Mouse (Mus musculus): ENCODE measurements around the gene Hist1h1t.
"Not testable (repeated sequence)": the region's sequence is repeated elsewhere in the genome, so short reads cannot be mapped to it uniquely, and the experiment has no call there.

Gene Hist1h1t

DNA sequence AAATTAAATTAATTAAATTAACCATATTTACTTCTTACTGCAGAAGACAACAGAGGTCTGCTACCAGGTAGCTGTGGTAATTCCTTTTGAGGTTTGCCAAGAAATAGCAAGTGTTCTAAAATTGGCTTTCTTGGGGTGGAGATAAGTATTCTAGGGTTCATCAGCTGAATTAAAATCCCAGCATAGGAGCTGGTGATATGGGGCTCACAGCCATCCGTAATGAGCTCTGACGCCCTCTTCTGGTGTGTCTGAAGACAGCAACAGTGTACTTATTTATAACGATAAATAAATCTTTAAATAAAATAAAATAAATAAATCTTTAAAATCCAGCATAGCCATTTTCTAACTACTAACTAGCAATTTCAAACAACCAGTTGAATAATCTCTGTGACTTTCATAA, 4.2 kb downstream of the Hist1h1t start:
- DNase-seq (ENCODE audit: low read depth, low spot score): no peak

DNA sequence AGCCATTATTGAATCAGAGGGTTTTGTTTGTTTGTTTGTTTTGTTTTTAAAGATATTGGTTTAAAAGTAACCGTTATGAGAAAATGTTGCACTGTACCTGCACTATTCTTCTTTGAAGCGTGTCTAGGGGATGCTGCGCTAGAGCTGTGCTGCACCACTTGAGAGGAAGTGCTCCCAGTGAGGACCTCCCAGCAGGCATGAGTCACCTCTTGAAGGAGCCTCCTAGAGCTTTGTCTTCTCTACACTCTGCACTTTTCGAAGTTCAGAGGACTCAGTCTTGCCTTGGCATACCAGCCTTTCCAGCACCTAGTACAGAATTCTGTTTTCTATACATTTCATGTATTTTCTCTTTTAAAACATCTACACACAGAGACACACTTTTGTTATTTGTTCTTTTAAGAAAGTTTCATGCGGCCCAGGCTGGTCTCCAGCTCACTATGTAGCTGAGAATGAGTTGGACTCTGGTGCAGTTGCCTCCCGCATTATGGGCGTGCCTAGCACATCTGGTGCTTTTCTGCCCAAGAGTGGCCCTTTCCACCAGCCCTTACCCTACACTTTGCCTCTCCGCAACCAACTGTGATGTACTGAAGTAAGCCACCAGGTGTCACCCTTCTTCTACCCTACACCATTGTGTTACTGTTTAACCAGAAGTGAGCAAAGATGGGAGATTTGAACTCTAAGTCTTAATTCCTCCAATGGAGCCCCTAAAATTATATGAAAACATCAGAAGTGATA, 5.3 kb downstream of the Hist1h1t start:
- DNase-seq (ENCODE audit: low read depth, low spot score): peak; percentile 89

DNA sequence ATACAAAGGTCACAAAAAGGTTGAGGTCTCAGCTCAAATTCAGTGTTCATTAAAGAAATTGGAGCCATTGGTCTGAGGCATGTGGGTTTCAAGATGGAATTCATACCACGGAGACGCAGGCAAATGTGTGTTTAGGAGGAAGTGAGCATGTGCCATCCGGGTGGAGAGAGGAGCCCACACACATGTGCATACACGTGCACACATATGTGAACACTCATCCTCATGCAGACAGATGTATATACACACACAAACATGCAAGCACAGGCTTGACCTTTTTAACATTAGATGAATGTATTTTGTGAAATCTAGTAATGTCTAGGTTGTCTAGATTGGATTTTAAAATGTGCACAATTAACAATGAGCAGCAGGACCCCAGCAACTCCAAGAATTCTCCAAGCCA, 6.6 kb downstream of the Hist1h1t start:
- no peak for DNase-seq (ENCODE audit: low read depth, low spot score)

DNA sequence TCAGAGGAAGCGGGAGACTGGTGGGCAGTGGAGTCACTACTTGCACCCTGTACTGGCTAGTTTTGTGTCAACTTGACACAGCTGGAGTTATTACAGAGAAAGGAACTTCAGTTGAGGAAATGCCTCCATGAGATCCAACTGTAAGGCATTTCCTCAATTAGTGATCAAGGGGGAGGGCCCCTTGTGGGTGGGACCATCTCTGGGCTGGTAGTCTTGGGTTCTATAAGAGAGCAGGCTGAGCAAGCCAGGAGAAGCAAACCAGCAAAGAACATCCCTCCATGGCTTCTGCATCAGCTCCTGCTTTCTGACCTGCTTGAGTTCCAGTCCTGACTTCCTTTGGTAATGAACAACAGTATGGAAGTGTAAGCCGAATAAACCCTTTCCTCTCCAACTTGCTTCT, 7.2 kb downstream of the Hist1h1t start:
- not testable (repeated sequence) for DNase-seq (ENCODE audit: low read depth, low spot score)

DNA sequence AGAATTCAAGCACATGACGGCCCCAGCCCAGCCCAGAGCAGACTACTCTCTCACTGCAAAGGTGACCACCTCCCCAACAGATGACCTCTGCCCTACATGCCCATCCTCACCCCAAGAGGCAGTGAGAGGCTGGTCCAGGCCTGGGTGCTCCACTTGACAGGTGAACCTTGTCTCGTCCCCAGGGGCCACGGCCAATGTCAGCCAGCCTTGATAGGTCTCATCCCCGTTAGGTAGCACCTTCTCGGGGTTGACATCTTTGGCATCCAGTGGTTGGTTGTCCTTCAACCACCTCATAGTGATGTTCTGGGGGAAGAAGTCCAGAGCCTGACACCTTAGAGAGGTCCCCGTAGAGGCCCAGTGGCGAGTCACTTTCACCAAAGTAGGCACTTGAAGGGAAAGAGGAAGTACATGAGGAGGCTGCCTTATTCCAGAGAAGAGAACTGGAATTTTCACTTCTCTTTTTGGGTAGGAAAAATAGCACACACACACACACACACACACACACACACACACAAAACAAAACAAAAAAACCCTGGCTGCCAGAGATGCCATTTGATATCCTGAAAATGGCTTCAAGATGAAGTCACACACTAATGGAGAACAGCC, 10.2 kb downstream of the Hist1h1t start:
- no peak for DNase-seq (ENCODE audit: low read depth, low spot score)

DNA sequence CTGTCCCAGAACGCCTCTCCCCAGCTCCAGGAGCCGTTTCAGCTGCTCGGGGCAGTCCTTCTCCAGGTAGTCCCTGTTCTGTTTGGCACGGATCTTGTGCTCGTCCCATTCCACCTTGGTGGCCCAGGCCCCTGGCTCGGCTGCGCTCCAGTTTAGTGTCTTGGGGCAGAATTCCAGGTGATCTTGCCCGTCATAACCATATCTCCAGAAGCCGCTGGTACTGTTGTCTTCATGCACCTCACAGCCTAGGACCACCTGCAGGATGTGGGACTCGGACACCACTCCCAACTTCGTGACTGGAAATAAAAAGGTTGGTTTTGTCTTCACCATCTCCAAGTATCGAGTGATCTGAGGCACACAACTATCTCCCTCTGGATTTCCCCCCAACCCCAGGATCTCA, 11.2 kb downstream of the Hist1h1t start:
- DNase-seq (ENCODE audit: low read depth, low spot score): no peak

DNA sequence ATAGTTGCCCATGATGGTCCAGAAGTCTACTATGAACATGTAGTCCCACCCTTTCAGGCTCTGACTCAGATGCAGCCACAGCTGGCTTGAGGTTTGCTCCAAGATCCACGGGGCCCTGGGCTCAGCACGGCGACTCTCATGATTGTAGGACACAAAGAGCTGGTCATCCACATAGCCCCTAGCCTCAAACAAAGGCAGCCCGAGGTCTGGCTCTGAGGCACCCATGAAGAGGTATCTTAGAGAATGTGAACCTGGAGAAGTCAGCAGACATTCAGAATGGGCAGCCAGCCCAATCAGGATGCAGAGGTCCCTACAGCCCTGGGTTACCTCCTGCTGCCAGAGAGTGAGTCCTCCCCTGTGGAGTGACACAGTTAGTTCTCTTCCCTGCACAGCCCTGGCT, 12.4 kb downstream of the Hist1h1t start:
- no peak for DNase-seq (ENCODE audit: low read depth, low spot score)

DNA sequence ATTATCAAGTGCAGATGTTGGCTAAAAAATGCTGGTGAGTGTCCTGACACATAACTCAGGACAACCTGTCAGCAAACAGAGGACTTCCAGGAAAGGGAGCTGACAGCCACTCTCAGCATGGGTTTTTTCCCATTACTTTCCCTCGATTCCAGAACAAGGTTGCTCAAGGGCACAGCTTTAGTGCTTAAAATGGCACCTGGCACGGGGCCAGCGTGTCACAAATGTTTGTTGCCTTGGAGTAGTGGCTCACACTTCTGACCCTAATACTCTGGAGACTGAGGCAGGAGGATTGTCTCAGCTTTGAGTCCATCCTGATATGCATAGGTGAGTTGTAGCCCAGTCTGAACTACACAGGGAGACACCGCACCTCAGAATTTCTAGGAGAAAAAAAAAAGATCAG, 13.0 kb downstream of the Hist1h1t start:
- no peak for DNase-seq (ENCODE audit: low read depth, low spot score)

DNA sequence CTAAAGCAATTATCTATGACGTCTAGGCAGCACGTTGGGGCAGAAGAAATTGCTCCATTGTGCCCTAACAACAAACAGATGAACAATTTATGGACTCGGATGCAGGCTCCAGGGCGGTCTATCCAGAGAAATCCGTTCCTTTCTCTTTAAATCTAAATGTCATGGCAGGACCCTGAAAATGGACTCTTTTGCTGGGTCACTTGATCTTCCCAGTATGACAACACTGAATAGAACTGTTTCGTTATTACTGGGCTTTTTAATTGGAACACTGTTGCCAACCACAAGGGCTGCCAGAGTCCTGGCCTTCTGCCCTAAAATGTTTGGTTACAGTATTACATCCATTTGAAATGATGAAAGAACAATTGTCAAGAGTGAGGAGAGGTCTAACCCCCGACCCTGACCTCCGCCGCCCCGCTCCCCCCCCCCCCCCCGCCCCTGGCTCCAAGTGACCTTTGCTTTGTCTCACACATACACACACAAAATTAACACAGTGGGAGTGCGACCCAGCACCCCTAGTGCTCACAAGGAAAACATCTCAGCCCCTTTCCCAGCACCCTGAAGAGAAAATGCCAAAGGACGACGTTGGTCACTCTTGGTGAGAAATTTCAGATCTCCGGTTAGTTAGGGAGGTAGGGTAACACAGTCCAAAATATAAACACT, 14.2 kb downstream of the Hist1h1t start:
- DNase-seq (ENCODE audit: low read depth, low spot score): no peak

DNA sequence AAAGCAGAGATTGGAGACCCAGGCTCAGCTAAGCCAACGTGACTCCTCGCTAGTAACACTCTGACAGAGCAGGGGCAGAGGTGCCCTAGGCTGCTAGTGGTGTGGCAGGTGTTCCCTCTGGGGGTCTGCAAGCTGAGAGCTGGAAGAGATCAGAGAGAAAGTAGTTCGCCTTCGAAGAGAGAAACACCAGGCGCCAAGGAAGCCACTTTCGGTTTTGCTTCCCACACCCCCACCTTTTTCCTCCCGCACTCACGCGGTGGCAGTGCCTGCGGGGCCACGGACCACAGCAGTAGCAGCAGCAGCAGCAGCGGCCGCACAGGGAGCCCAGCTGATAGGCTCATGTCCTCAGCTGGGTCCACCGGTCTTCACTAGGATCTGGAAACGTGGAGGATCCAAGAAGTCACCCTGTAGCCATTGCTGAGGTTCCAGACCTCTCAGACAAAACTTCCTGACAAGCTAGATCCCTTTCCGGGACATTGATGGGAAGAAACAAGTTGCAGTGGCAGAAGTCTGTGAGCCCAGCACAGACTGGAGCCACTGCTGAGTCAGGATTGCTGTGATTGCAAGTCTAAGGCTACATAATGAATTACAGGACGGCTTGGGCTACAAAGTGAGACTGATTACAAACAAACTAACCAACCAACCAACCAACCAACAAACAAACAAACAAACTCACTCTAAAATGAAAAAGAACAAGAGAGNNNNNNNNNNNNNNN, 14.9 kb downstream of the Hist1h1t start, which contains the start of gene Hfe:
TSS of gene Hfe (minus strand) at position 481 of the 716 bp plus-strand sequence.
- DNase-seq (ENCODE audit: low read depth, low spot score): peak; percentile 37

DNA sequence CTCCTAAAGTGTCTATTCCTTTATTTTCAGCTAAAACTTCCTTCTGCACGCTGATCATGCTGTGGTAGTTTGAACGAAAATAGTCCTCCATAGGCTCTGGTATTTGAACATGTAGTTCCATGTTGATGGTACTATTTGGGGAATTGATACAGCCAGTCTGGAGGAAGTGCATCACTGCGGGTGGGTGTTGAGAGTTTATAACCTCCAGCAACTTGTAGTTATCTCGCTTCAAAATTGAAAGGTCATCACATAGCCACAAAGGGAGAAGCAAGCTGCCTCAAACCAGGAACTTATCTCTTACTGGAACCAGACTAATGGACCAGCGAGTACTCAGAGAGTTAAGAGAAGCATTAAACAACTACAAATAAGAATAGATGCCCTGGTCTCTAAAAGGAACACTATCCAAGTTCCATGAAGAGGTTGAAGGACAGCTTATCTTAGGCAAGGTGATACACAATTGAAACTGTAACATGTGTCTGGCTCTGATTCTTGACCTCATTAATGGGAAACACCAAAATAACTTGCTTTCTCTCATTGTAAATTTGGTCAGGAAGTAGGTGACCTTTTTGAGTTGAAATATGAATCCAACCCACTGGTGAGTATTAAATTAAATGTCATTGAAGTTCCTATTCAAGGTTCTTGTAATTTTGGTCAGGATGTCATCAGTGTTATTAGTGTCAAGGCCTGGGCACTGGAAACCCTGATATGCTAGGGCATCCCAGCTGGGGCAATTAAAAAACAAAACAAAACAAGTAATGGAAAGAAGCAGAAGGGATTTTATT, 20.8 kb downstream of the Hist1h1t start:
- DNase-seq (ENCODE audit: low read depth, low spot score): no peak

DNA sequence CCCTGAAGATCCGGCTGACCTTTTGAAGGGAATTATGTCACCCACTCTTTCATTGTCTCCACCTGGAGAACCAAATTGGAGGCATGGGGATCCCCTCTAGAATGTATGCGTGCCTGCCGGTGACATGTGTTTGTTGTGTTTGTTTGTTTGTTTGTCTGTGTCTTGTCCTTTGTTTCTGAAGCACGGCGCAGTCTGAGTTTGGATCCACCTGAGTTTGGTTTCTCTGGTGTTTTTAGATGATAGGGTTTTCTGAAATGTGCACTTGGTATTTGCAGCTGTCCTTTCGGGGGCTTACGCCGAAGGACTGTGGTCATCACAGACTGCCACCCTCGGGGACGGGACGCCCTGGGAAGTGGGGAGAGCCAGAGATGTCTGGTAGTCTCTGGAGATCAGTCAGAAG, 21.6 kb downstream of the Hist1h1t start:
- no peak for DNase-seq (ENCODE audit: low read depth, low spot score)

DNA sequence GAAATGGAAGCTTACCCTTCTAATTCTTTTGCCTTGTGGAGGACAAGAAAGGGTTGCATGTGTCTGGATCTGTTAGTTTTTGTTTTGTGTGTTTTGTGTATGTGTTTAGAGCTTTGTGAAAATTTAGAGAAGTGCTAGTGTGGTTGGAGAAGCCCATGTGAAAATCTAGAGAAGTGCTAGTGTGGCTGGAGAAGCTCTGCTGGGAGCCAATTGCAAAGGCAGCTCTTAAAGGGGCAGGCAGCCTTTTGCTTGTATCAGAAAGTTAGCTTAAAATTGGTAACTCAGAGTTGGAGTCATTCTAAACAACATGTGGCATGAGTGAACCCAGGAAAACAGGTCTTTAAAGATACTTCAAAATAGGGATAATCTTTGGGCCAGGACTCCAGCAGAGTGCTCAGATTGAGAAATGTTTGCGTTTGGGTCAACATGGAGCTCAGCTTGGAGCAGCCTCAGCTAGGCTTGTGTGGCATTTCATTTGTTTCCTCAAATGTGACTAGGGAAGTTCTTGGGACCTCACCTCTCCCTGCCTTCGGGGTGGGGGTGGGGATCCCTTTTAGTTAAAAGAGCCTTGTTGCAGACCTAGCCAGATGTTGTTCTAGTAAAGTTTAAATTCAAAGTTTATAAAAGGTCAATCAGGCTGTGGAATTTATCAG, 22.1 kb downstream of the Hist1h1t start:
- DNase-seq (ENCODE audit: low read depth, low spot score): not testable (repeated sequence)

DNA sequence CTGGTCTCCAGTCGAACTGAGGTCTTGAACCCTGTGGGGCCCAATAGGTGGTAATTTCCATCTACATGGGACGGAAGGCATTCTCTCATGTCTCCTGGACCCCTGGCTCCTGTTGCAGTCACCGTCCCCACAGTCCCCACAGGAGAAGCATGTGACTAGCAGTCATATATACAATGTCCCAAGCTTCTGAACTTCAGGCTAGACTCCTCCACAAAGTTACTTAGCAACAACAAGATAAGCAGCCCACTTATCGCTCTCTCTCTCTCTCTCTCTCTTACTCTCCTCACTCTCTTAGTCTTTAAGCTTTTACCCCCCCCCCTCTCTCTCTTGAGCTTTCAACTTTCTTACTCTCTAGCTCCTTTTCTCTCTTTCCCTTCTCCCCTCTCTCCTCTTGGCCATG, 28.6 kb downstream of the Hist1h1t start:
- DNase-seq (ENCODE audit: low read depth, low spot score): no peak

DNA sequence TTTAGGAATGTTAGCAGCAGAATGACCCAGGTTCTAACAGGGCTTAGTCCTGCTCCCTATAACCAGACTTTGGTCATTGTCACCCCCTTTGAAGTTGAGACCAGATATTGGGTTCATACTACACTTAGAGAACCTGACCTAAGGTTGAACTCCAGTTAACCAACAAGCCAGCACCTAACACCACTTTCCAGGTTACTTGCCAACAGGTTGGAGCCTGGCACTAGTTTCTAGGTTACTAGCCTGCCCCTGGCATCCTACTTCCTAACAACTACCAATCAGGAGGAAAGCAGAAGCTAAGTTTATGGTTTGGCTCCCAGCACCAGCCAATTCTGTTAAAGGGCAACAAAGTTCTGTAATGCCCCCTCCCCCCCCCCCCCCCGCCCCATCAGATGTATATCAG, 29.6 kb downstream of the Hist1h1t start:
- no peak for DNase-seq (ENCODE audit: low read depth, low spot score)

DNA sequence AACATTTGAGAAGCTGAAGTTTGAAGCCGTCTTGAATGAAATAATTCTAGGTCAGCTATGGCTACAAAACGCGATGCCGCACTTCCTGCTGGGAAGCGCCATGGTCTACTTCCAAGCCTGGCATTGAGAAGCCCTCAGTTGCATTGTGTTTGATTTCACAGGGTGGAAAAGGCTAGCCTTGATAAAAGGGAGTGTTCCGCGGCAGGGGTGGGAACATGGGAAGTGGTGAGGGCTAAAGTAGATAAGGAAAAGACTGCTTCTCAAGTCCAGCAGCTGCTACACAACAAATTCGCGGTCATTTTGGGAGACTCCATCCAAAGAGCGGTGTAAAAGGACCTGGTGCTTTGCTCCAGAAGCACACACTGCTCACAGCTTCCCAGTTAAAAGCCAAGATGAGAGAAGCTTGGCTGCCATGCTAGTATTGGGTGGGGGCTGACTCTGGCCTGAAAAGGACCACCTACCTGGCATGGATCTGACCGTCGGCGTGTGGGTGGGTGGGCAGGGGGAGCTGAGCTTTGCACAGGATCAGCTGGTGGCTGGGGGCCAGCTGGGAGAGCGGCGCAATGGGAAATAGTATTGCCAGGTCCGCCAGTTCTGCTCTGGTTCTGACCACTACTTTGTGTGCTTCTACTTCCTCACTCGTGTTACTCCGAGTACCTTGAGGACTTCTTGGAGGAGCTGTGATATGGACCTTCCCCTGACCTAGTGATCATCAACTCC, 33.0 kb downstream of the Hist1h1t start:
- DNase-seq (ENCODE audit: low read depth, low spot score): no peak

DNA sequence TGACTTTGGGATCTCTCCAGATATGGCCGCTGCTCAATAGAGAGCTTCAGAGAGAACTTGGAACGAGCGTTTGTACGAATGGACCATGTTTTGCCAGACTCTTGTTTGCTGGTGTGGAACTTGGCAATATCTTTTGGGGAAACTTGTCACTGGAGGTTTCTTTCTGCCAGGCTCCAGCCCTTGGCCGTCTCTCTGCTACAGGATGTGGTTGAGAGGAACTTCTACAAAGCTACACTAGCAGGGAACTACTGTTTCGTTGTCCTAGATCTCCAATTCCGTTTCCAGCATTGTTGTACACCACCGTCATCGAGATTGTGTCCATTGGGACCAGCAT, 33.5 kb downstream of the Hist1h1t start:
- no peak for DNase-seq (ENCODE audit: low read depth, low spot score)

DNA sequence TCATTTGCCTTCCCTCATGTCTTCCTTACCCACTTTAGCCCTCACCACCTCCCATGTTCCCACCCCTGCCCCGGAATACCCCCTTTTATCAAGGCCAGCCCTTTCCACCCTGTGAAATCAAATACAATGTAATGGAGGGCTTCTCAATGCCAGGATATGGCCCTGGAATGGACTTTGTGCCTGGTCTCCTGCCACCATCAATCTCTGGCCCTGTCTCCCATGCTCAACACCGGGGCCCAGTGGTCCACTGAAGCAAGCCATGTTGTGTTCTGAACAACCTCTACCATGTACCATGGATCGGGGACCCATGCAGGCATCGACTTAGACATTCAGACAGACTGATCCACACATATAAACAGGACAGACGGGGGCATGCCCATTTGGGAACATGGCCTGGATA, 34.1 kb downstream of the Hist1h1t start:
- DNase-seq (ENCODE audit: low read depth, low spot score): no peak

DNA sequence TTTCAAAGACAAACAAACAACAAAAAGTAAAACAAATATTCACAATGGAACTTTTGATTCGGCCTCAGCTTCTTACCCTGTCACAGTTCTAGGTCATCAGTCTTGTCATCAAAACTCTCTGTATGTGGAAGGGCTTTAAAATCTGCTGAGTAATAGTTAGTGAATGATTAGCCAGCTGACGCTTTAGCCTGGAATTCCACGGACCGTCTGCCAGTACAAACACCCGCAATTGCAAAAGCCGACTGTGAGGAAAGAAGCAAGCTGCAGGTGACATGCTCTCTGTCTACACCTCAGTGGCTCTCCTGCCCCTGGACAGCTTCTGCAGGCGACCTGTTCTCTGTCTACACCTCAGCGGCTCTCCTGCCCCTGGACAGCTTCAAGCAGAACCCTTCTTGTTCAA, 34.9 kb downstream of the Hist1h1t start:
- no peak for DNase-seq (ENCODE audit: low read depth, low spot score)

DNA sequence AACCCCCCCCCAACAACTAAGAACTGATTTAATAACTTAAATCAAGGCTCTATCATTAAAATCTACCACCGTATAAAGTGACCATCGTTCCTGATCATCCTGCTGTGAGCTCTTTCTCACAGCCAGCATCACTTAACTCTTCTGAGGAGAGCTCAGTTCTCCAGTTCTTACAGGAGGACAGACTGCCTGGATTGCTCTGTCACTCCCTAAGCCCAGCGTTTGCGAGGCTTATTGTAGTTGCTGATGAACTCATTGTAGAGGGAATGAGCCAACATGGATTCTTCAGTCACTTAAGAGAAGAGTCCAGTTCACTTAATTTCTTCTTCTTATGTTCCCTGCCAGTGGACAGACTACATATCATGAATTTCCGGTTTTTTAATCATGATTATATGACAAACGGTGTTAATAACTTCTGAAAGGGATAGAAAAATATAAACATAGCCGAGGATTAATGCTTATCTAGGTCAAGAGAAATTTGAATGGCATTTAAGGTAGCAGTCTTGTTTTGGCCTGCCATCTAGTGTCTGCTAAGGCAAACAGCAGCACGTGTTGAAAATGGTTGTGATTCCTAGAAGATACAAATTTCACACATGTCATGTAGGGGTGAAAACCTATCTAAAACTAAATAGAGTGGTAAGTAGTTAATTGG, 36.7 kb downstream of the Hist1h1t start:
- no peak for DNase-seq (ENCODE audit: low read depth, low spot score)
